Mouse (Mus musculus): Measurements from ENCODE around the gene Gng7.

GRCm38 (mm10) chr10:80937646-80938045 is 77.1 kb downstream of the Gng7 start:
- no peak for TF ChIP-seq CTCF (IDR thresholded peaks at IDR 0.05; ENCODE audit: low read depth)
- TF ChIP-seq EP300 (IDR thresholded peaks at IDR 0.05; ENCODE audit: low read depth) = no peak
